Mouse (Mus musculus): ENCODE data around the gene Spink8.
A peak's percentile ranks its signal among the peaks of the same experiment; 100 is the strongest.

Spink8 gene

GRCm38 (mm10) chr9:109870983-109871572 lies 59.0 kb downstream of the Spink8 start:
- peak; percentile 57 to 66 for DNase-seq

- DNase-seq, result peak; percentile 99
Measured at GRCm38 (mm10) chr9:109874797-109875691, 63.0 kb downstream of the Spink8 start, which contains the start of gene Cdc25a. Cdc25a (plus strand) TSS chr9:109875579.

DNA sequence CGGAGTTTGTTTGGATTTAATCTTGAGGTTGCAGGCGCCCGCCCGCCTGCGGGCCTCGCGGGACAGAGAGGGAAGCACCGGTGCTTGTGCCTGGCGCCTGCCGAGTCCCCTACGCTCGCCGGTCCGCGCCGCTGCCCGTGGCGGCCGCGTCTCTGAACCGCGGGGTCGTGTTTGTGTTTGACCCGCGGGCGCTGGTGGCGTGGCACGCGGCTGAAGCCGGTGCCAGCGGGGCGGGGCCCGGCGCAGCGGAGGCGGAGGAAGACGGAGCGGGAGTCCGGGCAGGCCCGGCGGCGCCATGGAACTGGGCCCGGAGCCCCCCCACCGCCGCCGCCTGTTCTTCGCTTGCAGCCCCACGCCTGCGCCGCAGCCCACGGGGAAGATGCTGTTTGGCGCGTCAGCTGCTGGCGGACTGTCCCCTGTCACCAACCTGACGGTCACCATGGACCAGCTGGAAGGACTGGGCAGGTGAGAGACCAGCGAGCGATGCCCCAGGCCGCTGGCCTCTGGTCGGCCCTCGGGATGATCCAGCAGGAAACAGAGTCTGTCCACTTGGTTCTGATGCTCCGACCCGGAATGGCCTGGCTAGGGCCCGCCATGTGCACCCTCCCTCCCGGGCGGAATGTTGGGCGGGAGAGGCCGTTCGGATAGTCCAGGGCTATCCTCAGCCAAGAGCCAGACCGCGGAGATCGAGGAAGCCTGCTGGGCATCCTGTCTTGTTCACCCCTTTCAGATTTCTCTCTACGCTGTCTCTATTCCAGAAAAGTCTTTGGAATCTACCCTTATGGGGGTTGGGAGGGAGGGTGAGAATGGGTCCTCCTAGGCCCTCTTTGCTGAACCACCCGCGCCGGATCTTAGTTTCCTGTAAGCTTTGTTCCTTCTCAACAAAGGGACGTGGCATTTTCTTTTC lies 63.9 kb downstream of the Spink8 start:
- peak; percentile 67 to 87 for DNase-seq

All from kidney, postnatal 36 days (tissue).